Mouse (Mus musculus) B cell, adult 67 days (primary cell): ENCODE measurements around the gene Lhx6. TPM values are rescaled to one million over a fixed set of nuclear protein-coding genes. Genes with fewer than 3 reads are reported as not detected.

Experiments used
- total RNA-seq, 2 experiments: library from RNA; stranded (reverse); gene quantifications; 4 replicates each; pipeline ENCODE4 v1.2.4; 2023

The Lhx6 gene
- total RNA-seq = not detected

GRCm38 (mm10) chr2:36104956-36105741 lies at the start of gene Lhx6:
TSS of gene Lhx6 (minus strand) at chr2:36105408.

GRCm38 (mm10) chr2:36136300-36136941 lies 31.2 kb upstream of the Lhx6 start, which contains the start of the genes Mrrf and Rbm18:
TSS of gene Mrrf (plus strand) at chr2:36136389.
TSS of gene Rbm18 (minus strand) at chr2:36136773.

GRCm38 (mm10) chr2:36048748-36049566 lies 56.3 kb downstream of the Lhx6 start, which contains the start of the genes Ndufa8 and Morn5:
TSS of gene Ndufa8 (minus strand) at chr2:36049406.
TSS of gene Morn5 (plus strand) at chr2:36049458.

Other genes starting within 250 kb of the Lhx6 start
- under 1 TPM; 0.33 to 0.61 TPM for gene Ttll11, start 125.5 kb downstream of the Lhx6 start, total RNA-seq
- 10 to 100 TPM; 40.7 to 47.0 TPM for gene Ndufa8, start 56.0 kb downstream of the Lhx6 start, total RNA-seq
- gene Morn5, start 56.0 kb downstream of the Lhx6 start, total RNA-seq = not detected
- 10 to 100 TPM; 17.4 to 17.9 TPM for gene Mrrf, start 31.0 kb upstream of the Lhx6 start, total RNA-seq
- 10 to 100 TPM; 39.6 to 41.3 TPM for gene Rbm18, start 31.4 kb upstream of the Lhx6 start, total RNA-seq
- under 1 TPM; 0.39 to 0.84 TPM for gene Ptgs1, start 125.0 kb upstream of the Lhx6 start, total RNA-seq